Mouse (Mus musculus): ENCODE data around the gene F13b. TPM values are rescaled to one million over a fixed set of nuclear protein-coding genes. Genes with fewer than 3 reads are reported as not detected.

F13b gene
- polyA plus RNA-seq, 1 experiment from 2014 or later, result not detected

Other genes with a start within 250 kb of the F13b start
- gene Crb1, start 124.6 kb upstream of the F13b start, polyA plus RNA-seq (2014; fragmentation: Nextera tagmentation; extraction: Ambion mirVana), result 2.3 and 2.5 TPM in 2 replicates
- 19.4 and 19.6 TPM in 2 replicates for gene Zbtb41, start 79.4 kb upstream of the F13b start, polyA plus RNA-seq (2014; fragmentation: Nextera tagmentation; extraction: Ambion mirVana)
- 23.7 and 24.1 TPM in 2 replicates for gene Aspm, start 46.9 kb upstream of the F13b start, polyA plus RNA-seq (2014; fragmentation: Nextera tagmentation; extraction: Ambion mirVana)
- not detected in 2 replicates for gene Cfhr1, start 58.6 kb downstream of the F13b start, polyA plus RNA-seq (2014; fragmentation: Nextera tagmentation; extraction: Ambion mirVana)